Mouse (Mus musculus): Measurements from ENCODE around the gene 4930426L09Rik.
"Not testable (repeated sequence)": the region's sequence is repeated elsewhere in the genome, so short reads cannot be mapped to it uniquely, and the experiment has no call there.

4930426L09Rik gene

GRCm38 (mm10) chr2:18971564-18971963 is 26.6 kb upstream of the 4930426L09Rik start:
- DNase-seq = no peak

GRCm38 (mm10) chr2:18974882-18975645 is 23.1 kb upstream of the 4930426L09Rik start:
- no peak for DNase-seq

- DNase-seq = no peak
These were observed 22.0 kb upstream of the 4930426L09Rik start for GRCm38 (mm10) chr2:18976175-18976574.

GRCm38 (mm10) chr2:18977201-18977805 is 20.8 kb upstream of the 4930426L09Rik start:
- no peak for DNase-seq

- no peak for DNase-seq
These were observed 19.1 kb upstream of the 4930426L09Rik start for GRCm38 (mm10) chr2:18979046-18979445.

- no peak for DNase-seq
These were observed 18.5 kb upstream of the 4930426L09Rik start for GRCm38 (mm10) chr2:18979675-18980074.

- DNase-seq = no peak
These were observed 15.6 kb upstream of the 4930426L09Rik start for GRCm38 (mm10) chr2:18982581-18982980.

- no peak for DNase-seq
These were observed 14.6 kb upstream of the 4930426L09Rik start for GRCm38 (mm10) chr2:18983546-18983945.

- peak in 1 of 2 experiments; percentile 3 for DNase-seq
These were observed 13.9 kb upstream of the 4930426L09Rik start for GRCm38 (mm10) chr2:18984095-18984847.

GRCm38 (mm10) chr2:18985506-18985905 is 12.6 kb upstream of the 4930426L09Rik start:
- no peak for DNase-seq

GRCm38 (mm10) chr2:18988885-18989284 is 9.3 kb upstream of the 4930426L09Rik start:
- DNase-seq = no peak

- no peak for DNase-seq
These were observed 5.3 kb upstream of the 4930426L09Rik start for GRCm38 (mm10) chr2:18992512-18993510.

- DNase-seq = peak in 1 of 2 experiments; percentile 5
These were observed 1.5 kb upstream of the 4930426L09Rik start for GRCm38 (mm10) chr2:18996451-18997211.

- peak in 1 of 2 experiments; percentile 25 for DNase-seq
These were observed 664 bp upstream of the 4930426L09Rik start for GRCm38 (mm10) chr2:18997387-18997971.

GRCm38 (mm10) chr2:18999395-18999794 is 1.3 kb downstream of the 4930426L09Rik start:
- no peak for DNase-seq

- no peak for DNase-seq
These were observed 6.7 kb downstream of the 4930426L09Rik start for GRCm38 (mm10) chr2:19004801-19005200.

- no peak for DNase-seq
These were observed 8.0 kb downstream of the 4930426L09Rik start for GRCm38 (mm10) chr2:19006124-19006523.

GRCm38 (mm10) chr2:19007580-19007979 is 9.4 kb downstream of the 4930426L09Rik start:
- no peak for DNase-seq

- not testable (repeated sequence) for DNase-seq
These were observed 12.4 kb downstream of the 4930426L09Rik start for GRCm38 (mm10) chr2:19010541-19010940.

GRCm38 (mm10) chr2:19011443-19011842 is 13.3 kb downstream of the 4930426L09Rik start:
- no peak for DNase-seq

- DNase-seq = no peak
These were observed 18.2 kb downstream of the 4930426L09Rik start for GRCm38 (mm10) chr2:19016348-19016747.
